Mouse (Mus musculus) intestine, embryonic 15.5 days (tissue): Measurements from ENCODE around the gene Gata1. TPM values are rescaled to one million over a fixed set of nuclear protein-coding genes. Genes with fewer than 3 reads are reported as not detected.

Experiments
- ATAC-seq: fragments of 200-750 bp; cut with Nextera tagmentation; 2 replicates; pipeline ENCODE4 v1.8.0; 2017; ENCODE audit warnings: moderate TSS enrichment, moderate library complexity
- H3K27ac ChIP-seq: fragments of 300-500 bp; sonication (generic); 2 replicates; pipeline ENCODE4 v1.5.1; 2015; ENCODE audit warnings: mild to moderate bottlenecking, inconsistent platforms
- H3K27me3 ChIP-seq: fragments of 300-500 bp; sonication (generic); replicated peaks from 2 replicates; pipeline ENCODE4 v1.6.1; 2015; ENCODE audit warnings: inconsistent platforms
- H3K36me3 ChIP-seq: fragments of 300-500 bp; sonication (generic); 2 replicates; pipeline ENCODE4 v1.6.1; 2015; ENCODE audit warnings: inconsistent platforms
- H3K4me1 ChIP-seq: fragments of 300-500 bp; sonication (generic); replicated peaks from 2 replicates; pipeline ENCODE4 v1.6.1; 2015; ENCODE audit warnings: inconsistent platforms
- H3K4me2 ChIP-seq: fragments of 300-500 bp; sonication (generic); replicated peaks from 2 replicates; pipeline ENCODE4 v1.6.1; 2015; ENCODE audit warnings: mild to moderate bottlenecking, inconsistent platforms
- H3K4me3 ChIP-seq: fragments of 300-500 bp; sonication (generic); replicated peaks from 2 replicates; pipeline ENCODE4 v1.5.1; 2015; ENCODE audit warnings: inconsistent platforms
- H3K9ac ChIP-seq: fragments of 300-500 bp; sonication (generic); 2 replicates; pipeline ENCODE4 v1.6.1; 2015; ENCODE audit warnings: inconsistent platforms
- H3K9me3 ChIP-seq: fragments of 300-500 bp; sonication (generic); 2 replicates; pipeline ENCODE4 v1.6.1; 2016; ENCODE audit warnings: inconsistent platforms
- WGBS: fragments of 180-500 bp; shearing (Covaris S2); methylation state at CpG from one replicate; pipeline ENCODE4 v1.1.7; 2015; 5-methylcytosine and 5-hydroxymethylcytosine counted together
- polyA plus RNA-seq: library from polyadenylated mRNA; unstranded; fragments of >200 nt; fragmentation: Nextera tagmentation; extraction: Ambion mirVana; gene quantifications from 2 replicates; pipeline ENCODE4 v1.2.1, GENCODE M21; 2015

Gata1 gene
- polyA plus RNA-seq, 1 experiment from 2014 or later: 1.7 TPM

DNA sequence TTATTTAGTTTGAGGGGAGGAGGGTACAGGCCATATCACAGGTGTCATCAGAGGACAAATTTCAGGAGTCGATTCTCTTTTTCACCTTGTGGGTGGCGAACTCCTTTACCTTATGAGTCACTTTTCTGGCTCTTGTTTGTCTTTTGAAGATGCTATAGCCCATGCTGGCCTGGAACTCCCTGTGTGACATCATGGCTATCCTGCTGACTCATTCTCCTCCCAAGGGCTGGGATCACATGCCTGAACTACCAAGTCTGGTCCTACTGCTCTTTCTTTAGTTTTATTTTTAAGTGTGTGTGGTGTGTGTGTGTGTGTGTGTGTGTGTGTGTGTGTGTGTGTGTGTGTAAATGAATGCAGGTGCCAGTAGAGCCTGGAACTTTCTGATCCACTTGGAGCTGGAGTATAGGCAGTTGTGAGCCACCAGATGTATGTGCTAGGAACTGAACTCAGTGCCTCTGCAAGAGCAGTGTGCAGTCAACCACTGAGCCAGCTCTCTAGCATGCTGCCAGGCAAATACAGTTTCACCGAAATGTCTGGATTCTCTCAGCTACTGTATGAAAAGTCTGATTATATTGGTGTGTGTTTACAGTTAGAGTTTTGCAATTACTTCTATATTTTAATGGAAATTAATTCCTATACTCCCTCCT is 22.8 kb upstream of the Gata1 start:
- Histone ChIP-seq H3K4me3 (no peak overlapping the region), H3K27me3 (no peaks in the 10 kb centered on the region), H3K27ac (no peak overlapping the region), H3K4me1 (no peaks in the 10 kb centered on the region), H3K36me3 (no peaks in the 10 kb centered on the region), H3K9ac (no peak overlapping the region), H3K9me3 (no peaks in the 10 kb centered on the region), H3K4me2 (no peak overlapping the region)
- 76% methylated on average over 3 of the region's 3 CpGs for WGBS
- no peak for ATAC-seq

DNA sequence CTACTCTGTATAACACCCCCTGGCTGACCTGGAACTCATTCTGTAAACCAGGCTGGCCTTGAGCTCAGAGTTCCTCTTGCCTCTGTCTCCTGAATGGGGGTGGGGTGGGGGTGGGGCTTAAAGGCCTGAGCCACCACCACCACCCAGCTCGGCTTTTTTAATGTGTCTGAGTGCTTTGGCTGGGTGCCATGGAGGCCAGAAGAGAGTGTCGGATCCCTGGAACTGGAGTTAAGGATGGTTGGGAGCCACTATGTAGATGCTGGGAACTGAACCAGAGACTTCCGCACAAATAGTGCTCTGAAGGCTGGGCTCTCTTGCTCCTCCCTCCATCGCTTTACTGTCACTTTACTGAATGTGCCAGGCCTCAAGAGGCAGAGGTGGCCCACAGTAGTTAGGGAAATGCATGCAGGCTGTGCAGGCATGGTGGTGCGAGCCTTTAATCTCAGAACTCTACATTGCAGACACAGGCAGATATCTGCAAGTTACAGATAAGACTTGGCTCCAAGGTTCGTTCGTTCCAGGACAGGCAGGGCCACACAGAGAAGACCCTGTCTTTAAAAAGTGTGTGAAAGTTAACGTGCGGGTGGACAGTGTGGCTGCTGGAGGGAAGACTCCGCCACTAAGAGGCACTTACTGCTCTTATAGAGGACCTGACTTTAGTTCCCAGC is 15.3 kb upstream of the Gata1 start:
- H3K4me1 ChIP-seq: no peaks in the 10 kb centered on the region
- no peaks in the 10 kb centered on the region for H3K36me3 ChIP-seq
- peak; percentile 36; the same call in 1 of the 2 replicates for ATAC-seq
- H3K9ac ChIP-seq: no peak overlapping the region
- WGBS: 63% methylated on average over 10 of the region's 10 CpGs
- no peak overlapping the region for H3K27ac ChIP-seq
- no peak overlapping the region for H3K4me3 ChIP-seq
- no peaks in the 10 kb centered on the region for H3K9me3 ChIP-seq
- H3K27me3 ChIP-seq: no peaks in the 10 kb centered on the region
- no peak overlapping the region for H3K4me2 ChIP-seq

DNA sequence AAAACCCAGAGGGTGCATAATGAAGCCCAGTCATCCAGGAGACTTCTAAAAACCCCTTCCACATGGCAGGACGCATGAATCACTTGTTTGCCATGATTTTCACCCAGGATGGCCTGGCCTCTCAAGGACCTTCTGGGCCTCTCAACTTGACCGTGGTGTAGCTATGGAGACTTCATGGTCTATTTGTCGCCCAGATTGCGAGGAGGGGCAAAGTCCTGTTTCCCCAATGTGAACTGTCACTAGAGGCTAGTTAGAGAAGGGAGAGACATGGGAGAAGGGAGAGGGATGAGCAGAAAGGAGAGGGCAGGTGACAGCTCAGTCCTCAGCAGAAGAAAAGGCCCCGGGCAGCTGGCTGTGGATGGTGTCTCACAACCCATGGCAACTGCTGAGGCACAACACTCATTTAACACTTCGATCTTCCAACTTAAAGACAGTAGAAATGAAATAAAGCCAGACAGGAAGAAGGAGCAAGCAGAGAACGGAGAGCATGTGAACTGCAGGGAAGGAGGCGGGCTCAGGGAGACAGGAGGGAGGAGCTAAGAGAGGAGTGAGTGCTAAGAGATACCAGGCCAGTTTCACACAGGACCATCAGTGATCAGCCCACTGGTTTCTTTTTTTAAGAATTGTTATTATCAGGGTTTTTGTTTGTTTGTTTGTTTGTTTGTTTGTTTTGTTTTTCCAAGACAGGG is 14.7 kb upstream of the Gata1 start:
- Histone ChIP-seq H3K4me3 (no peak overlapping the region), H3K9ac (no peak overlapping the region), H3K27me3 (no peaks in the 10 kb centered on the region), H3K27ac (no peak overlapping the region), H3K9me3 (no peaks in the 10 kb centered on the region), H3K4me1 (no peaks in the 10 kb centered on the region), H3K36me3 (no peaks in the 10 kb centered on the region), H3K4me2 (no peak overlapping the region)
- peak; percentile 82 for ATAC-seq
- 56% methylated on average over 8 of the region's 8 CpGs for WGBS

DNA sequence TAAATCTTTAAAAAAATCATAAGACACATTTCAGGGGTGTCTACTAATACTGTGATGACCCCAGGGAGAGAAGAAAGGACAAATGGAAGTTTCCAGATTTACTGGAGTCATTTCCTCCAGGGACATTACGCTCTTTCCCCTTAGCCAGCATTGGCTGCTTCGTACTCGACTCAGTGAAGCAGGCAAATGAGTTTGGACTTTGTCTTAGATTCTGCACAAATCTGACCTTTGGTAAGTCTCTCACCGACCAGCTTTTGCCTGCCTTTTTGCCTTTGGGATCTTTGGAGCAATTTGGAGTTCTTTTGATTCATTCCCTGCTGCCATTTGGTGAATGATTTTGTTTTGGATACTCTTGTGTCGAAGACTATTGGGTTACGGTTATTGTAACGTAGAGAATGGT is 3.5 kb upstream of the Gata1 start:
- WGBS: 79% methylated on average over 7 of the region's 7 CpGs
- Histone ChIP-seq H3K36me3 (no peaks in the 10 kb centered on the region), H3K27me3 (no peaks in the 10 kb centered on the region), H3K9ac (no peak overlapping the region), H3K4me2 (no peak overlapping the region), H3K27ac (no peak overlapping the region), H3K4me3 (no peak overlapping the region), H3K4me1 (no peaks in the 10 kb centered on the region), H3K9me3 (no peaks in the 10 kb centered on the region)
- ATAC-seq: no peak

DNA sequence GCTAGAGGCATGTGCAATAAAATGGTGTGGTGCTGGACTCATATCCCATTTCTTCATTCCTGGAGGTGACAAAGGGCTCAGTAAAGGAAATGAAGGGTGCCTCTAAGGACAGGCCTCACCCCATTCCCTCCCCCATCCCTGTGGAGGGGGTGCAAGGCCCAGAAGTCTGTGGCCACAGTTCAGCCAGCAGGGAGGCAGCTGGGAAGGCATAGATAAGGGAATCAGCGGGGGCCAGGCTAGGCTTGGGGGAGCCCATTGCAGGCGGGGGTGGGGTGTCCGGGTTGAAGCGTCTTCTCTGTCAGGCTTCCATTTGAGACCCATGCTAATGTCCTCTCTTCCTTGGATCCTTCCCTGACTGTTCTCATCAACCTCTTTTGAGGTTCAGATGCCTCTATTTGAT is 6.6 kb downstream of the Gata1 start:
- WGBS: 57% methylated on average over 4 of the region's 4 CpGs
- no peak overlapping the region for H3K4me2 ChIP-seq
- no peak overlapping the region for H3K27ac ChIP-seq
- no peak overlapping the region for H3K4me3 ChIP-seq
- H3K36me3 ChIP-seq: no peaks in the 10 kb centered on the region
- ATAC-seq: peak; percentile 58
- no peaks in the 10 kb centered on the region for H3K27me3 ChIP-seq
- H3K9ac ChIP-seq: no peak overlapping the region
- no peaks in the 10 kb centered on the region for H3K4me1 ChIP-seq
- H3K9me3 ChIP-seq: no peaks in the 10 kb centered on the region

DNA sequence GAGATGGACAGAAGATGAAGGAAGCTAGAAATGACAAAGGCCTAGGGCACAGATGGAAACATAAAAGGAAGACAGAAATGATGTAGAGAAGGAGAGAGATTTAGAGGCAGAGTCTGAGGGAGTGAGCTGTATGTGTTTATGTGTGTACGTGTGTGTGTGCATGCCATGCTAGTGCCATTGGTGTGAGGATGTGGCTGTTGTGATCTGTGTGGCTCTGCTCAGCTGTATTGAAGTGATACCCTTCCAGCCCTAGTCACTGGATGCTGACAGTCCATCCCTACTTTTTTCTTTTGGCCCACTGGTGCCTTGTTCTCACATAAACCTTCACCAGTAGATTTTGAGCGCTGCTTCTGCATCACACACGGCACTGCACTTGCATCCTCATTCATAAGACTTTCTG is 9.0 kb downstream of the Gata1 start:
- Histone ChIP-seq H3K36me3 (no peaks in the 10 kb centered on the region), H3K27me3 (no peaks in the 10 kb centered on the region), H3K9ac (no peak overlapping the region), H3K27ac (no peak overlapping the region), H3K4me1 (no peaks in the 10 kb centered on the region), H3K4me3 (no peak overlapping the region), H3K9me3 (no peaks in the 10 kb centered on the region), H3K4me2 (no peak overlapping the region)
- WGBS: 84% methylated on average over 3 of the region's 3 CpGs
- no peak for ATAC-seq

DNA sequence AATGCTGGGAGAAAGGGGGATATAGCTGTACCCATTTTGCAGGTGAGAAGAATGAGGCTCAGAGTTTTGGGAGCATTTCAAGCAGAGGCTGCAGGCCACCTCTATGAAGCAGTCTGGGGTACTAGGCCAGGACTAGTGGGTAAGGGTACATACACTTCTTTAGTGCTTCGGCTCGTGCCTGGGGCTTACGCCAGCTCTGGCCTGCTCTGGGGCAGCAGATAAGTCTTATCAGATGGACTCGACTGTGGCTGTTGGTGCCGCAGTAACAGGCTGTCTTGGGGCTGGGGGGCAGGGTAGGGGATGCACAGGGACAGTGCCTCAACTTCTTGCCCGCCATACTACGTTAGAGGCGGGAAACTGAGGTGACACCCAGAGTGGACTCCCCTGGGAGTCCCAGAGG is 9.6 kb downstream of the Gata1 start:
- no peak for ATAC-seq
- WGBS: 71% methylated on average over 8 of the region's 8 CpGs
- Histone ChIP-seq H3K27me3 (no peaks in the 10 kb centered on the region), H3K4me2 (no peak overlapping the region), H3K9ac (no peak overlapping the region), H3K4me1 (no peaks in the 10 kb centered on the region), H3K36me3 (no peaks in the 10 kb centered on the region), H3K4me3 (no peak overlapping the region), H3K27ac (no peak overlapping the region), H3K9me3 (no peaks in the 10 kb centered on the region)

DNA sequence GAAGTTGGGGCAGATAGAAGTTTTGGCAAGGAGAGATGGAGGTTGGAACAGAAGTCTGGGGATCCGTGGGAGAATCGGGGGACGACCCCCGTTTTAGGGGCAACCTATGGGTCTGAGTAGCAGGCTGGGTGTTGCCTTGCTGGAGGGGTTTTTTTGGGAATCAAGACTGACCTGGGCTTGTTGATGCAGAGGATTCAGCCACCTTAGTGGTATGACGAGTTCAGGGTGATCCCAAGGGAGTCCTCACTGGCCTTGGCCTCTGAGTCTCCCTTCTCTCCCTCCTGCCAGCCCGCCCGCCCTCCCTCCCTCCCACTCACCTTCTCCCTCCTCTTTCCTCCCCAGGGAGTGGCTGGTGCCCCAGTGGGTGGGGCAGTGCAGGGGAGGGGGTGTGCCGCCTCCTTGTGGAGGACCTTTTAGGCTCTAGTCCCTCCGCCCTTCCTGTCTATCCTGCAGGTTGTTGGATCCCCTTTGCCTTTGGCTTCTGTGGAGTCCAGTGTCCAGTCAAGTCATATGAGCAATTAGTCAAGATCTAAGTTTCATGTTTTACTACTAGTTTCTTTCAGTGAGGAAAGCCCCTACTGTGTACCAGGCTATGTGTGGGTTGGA is 10.2 kb downstream of the Gata1 start:
- Histone ChIP-seq H3K4me2 (no peak overlapping the region), H3K9ac (no peak overlapping the region), H3K36me3 (no peaks in the 10 kb centered on the region), H3K9me3 (no peaks in the 10 kb centered on the region), H3K4me1 (no peaks in the 10 kb centered on the region), H3K4me3 (no peak overlapping the region), H3K27ac (no peak overlapping the region), H3K27me3 (no peaks in the 10 kb centered on the region)
- peak; percentile 69; the same call in 1 of the 2 replicates for ATAC-seq
- WGBS: 80% methylated on average over 6 of the region's 9 CpGs

DNA sequence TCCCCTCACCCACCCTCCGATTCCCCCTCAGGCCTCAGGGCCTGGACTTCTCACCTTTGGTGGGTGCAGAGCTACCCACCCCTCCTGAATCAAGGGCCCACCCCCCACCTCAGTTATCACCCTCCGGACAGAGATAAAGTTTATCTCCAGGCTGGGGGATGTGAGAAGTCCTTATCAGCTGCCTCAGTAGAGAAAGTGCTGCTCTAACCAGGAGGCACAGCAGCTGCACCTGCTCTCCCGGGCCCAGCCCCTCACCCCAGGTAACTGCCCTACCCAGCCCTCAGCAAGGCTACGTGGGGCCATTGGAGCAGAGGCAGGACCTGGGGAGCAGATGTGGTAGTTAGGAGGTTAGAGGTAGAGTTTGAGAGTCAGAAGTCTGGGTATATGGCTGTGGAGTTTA is 11.7 kb downstream of the Gata1 start:
- no peaks in the 10 kb centered on the region for H3K9me3 ChIP-seq
- no peak overlapping the region for H3K4me2 ChIP-seq
- 49% methylated on average over 4 of the region's 4 CpGs for WGBS
- no peaks in the 10 kb centered on the region for H3K27me3 ChIP-seq
- ATAC-seq: no peak
- H3K36me3 ChIP-seq: no peaks in the 10 kb centered on the region
- no peaks in the 10 kb centered on the region for H3K4me1 ChIP-seq
- H3K4me3 ChIP-seq: no peak overlapping the region
- no peak overlapping the region for H3K9ac ChIP-seq
- no peak overlapping the region for H3K27ac ChIP-seq

DNA sequence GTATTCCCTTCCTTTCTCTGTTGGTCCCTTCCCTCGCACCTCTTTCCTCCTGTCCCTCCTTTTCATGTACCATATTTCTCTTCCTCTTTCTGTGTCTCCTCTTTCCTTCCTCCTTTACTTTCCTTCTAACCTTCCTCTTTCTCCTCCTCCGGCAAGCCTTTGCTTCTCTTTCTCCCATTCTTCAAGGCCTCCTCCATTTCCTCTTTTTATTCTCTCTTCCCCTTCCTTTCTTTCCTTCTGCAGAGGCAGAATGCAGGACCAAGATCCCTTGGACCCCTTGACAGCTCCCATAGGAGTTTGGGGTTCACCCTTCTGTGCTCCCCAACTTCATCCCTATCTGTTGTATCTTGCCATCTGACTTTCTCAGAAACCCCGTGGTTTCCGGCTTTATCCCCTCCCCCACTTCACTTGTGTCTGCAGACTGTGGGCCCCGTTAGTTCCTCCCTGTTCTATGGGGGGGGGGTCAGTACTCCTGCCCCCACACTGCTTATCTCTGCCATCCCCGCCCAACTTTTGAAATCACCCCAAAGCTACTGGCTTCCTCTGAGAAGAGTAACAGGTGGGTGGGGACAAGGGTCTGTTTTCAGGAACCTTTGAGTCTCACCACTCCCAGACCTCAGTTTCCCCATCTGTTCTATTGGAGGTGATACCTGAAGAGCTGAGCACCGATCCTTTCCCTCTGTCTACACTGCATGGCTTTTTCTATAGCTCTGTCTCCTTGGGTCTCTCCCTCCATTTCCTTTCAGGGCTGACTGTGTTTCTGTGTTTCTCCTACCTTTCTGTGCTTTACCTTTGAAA is 13.8 kb downstream of the Gata1 start:
- no peak for ATAC-seq
- no peak overlapping the region for H3K4me2 ChIP-seq
- no peaks in the 10 kb centered on the region for H3K4me1 ChIP-seq
- no peak overlapping the region for H3K4me3 ChIP-seq
- 72% methylated on average over 7 of the region's 7 CpGs for WGBS
- no peak overlapping the region for H3K9ac ChIP-seq
- no peaks in the 10 kb centered on the region for H3K9me3 ChIP-seq
- no peak overlapping the region for H3K27ac ChIP-seq
- H3K27me3 ChIP-seq: no peaks in the 10 kb centered on the region
- H3K36me3 ChIP-seq: no peaks in the 10 kb centered on the region

DNA sequence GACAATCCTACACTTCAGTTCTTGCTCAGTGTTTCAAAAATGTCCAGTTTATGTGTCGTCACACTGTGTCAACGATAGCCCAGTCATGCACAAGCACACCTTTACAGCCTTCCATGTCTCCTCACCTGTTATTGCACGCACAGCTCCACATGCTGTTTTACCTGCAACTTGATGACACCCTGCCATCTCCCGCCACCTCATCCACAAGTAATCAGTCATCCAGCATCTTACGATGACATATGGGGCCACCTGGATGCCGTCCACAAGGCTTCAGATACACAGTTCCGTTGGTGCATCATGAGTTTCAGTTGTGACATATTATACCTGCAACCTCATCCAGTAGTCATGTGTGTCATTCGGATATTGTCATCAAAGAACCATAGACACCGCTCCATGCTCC is 19.0 kb downstream of the Gata1 start:
- Histone ChIP-seq H3K36me3 (no peaks in the 10 kb centered on the region), H3K4me2 (no peak overlapping the region), H3K27ac (no peak overlapping the region), H3K27me3 (no peaks in the 10 kb centered on the region), H3K4me1 (no peaks in the 10 kb centered on the region), H3K9me3 (no peaks in the 10 kb centered on the region), H3K4me3 (no peak overlapping the region), H3K9ac (no peak overlapping the region)
- no peak for ATAC-seq
- 87% methylated on average over 9 of the region's 9 CpGs for WGBS

DNA sequence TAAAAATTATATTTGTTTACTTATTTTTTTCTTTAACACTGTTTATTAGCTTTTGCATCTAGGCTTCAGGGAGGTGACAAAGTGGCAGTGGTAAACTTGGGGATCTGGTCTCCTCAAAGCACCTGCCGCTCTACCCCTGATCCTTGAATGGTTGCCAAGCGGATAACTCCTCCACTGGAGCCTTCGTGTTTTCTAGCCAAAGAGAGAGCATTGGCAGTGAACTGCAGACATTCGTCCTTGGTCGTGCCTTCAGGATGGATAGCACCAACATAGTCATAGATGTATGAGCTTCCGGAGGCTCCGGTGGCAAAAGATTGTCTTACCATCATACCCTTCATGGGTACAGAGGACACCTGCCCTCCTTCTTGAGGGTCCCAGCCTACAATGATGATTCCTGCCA is 27.8 kb downstream of the Gata1 start:
- no peak overlapping the region for H3K27ac ChIP-seq
- no peak overlapping the region for H3K4me2 ChIP-seq
- ATAC-seq: no peak
- no peaks in the 10 kb centered on the region for H3K36me3 ChIP-seq
- 90% methylated on average over 7 of the region's 7 CpGs for WGBS
- H3K9ac ChIP-seq: no peak overlapping the region
- no peaks in the 10 kb centered on the region for H3K4me1 ChIP-seq
- H3K4me3 ChIP-seq: no peak overlapping the region
- H3K27me3 ChIP-seq: no peaks in the 10 kb centered on the region
- H3K9me3 ChIP-seq: no peaks in the 10 kb centered on the region
